Comparison of ENCODE assay signal across 16 mouse cellular contexts in genomic region chr2:170207878-170208277, GRCm38 (mm10). TPM values are rescaled to one million over a fixed set of nuclear protein-coding genes. Genes with fewer than 3 reads are reported as not detected.
DNase-seq lines count a peak whose midpoint lies in the region; ATAC-seq lines count a peak whose summit lies in the region.
"Had no signal": no experiment of that assay in that cellular context is flagged by ENCODE, and none has a peak within 500 bp of the region (broad histone marks: within the 10 kb centered on the region; RNA-seq: fewer than 3 reads in every experiment).

No protein-coding gene starts in this region.

- no peaks in the 10 kb centered on the region for H3K27me3 ChIP-seq in liver, embryonic 12.5 days (replicated peaks)
- H3K27me3 ChIP-seq: liver, embryonic 15.5 days; megakaryocyte, embryonic 14.5 days; Patski; stomach, embryonic 15.5 days had no signal

- no peak overlapping the region for H3K27ac ChIP-seq in liver, embryonic 12.5 days
- H3K27ac ChIP-seq: left cerebral cortex, adult 2 months; liver, embryonic 15.5 days; stomach, embryonic 15.5 days had no signal

- no peaks in the 10 kb centered on the region for H3K36me3 ChIP-seq in liver, embryonic 12.5 days
- H3K36me3 ChIP-seq: liver, embryonic 15.5 days; stomach, embryonic 15.5 days had no signal

- no peak overlapping the region for H3K4me3 ChIP-seq in liver, embryonic 12.5 days
- H3K4me3 ChIP-seq: left cerebral cortex, adult 2 months; liver, embryonic 15.5 days; megakaryocyte, embryonic 14.5 days; stomach, embryonic 15.5 days had no signal

- peaks cover 29% of the 10 kb centered on the region for H3K4me1 ChIP-seq in liver, embryonic 12.5 days

- H3K9ac ChIP-seq in liver, embryonic 12.5 days = no peak overlapping the region
- H3K9ac ChIP-seq: liver, embryonic 15.5 days; stomach, embryonic 15.5 days had no signal

- DNase-seq in CD4-positive, CD25-positive, alpha-beta regulatory T cell, adult 2 months (ENCODE audit: low read depth, low spot score) = peak; percentile 52
- DNase-seq in liver (peak; percentile 47), ES-CJ7 (ENCODE audit: low read depth, low spot score) (peak; percentile 82)
- peak; percentile 50 for DNase-seq in naive thymus-derived CD4-positive, alpha-beta T cell, adult 2 months (ENCODE audit: low read depth)
- DNase-seq in cerebellum, postnatal 25 days = no peak
- DNase-seq in frontal cortex, postnatal 14 days (ENCODE audit: low spot score in 2 of 2) = no peak
- DNase-seq: adrenal gland, adult 8-10 months; heart, postnatal 10 days; right cerebral cortex, postnatal 4 days had no signal

- no peaks in the 10 kb centered on the region for H3K9me3 ChIP-seq in liver, embryonic 12.5 days (replicated peaks)
- H3K9me3 ChIP-seq: liver, embryonic 15.5 days; megakaryocyte, embryonic 14.5 days; stomach, embryonic 15.5 days had no signal

- 57% methylated on average over 7 of the region's 7 CpGs for WGBS in liver, embryonic 12.5 days (ENCODE audit: insufficient replicate concordance)

- no peak overlapping the region for H3K4me2 ChIP-seq in liver, embryonic 12.5 days
- H3K4me2 ChIP-seq: liver, embryonic 15.5 days; stomach, embryonic 15.5 days had no signal

- no peak for ATAC-seq in CD4-positive, CD25-positive, alpha-beta regulatory T cell, adult 4 months
- no peak for ATAC-seq in liver, embryonic 12.5 days
- ATAC-seq: Patski had no signal

RNA-seq across cellular contexts. Expression of gene Zfp217, which starts 60.0 kb away (rescaled TPM):
- polyA plus RNA-seq in CD4-positive, CD25-positive, alpha-beta regulatory T cell, adult 4 months (2017; shearing (Covaris generic)) = 10 to 100 TPM in 1 of 2 experiments, 1 to 10 TPM in 1; 8.1 to 10.4 TPM
- polyA plus RNA-seq in liver, embryonic 12.5 days (2016; fragmentation: Nextera tagmentation; extraction: Ambion mirVana) = 3.8 and 4.5 TPM in 2 replicates

Comparison
In these comparisons a context has a peak if more than half of its experiments do, and no peak if none do; other contexts are left out.
1. DNase-seq: peak in CD4-positive, CD25-positive, alpha-beta regulatory T cell, adult 2 months (single experiment), liver (single experiment), ES-CJ7 (single experiment) and naive thymus-derived CD4-positive, alpha-beta T cell, adult 2 months (single experiment); none in cerebellum, postnatal 25 days (0 of 2) and frontal cortex, postnatal 14 days (0 of 2).